Mouse (Mus musculus) heart, embryonic 11.5 days (tissue): ENCODE results near the gene Ttc8. TPM values are rescaled to one million over a fixed set of nuclear protein-coding genes. Genes with fewer than 3 reads are reported as not detected.
A peak's percentile ranks its signal among the peaks of the same experiment; 100 is the strongest.

Source experiments
- ATAC-seq: fragments of 200-750 bp; cut with Nextera tagmentation; replicated peaks from 2 replicates; pipeline ENCODE4 v1.8.0; 2017; ENCODE audit warnings: moderate library complexity; ENCODE audit not compliant: insufficient number of reproducible peaks, low FRiP score, low TSS enrichment
- H3K27ac ChIP-seq: fragments of 300-500 bp; sonication (generic); 2 replicates; pipeline ENCODE4 v1.5.1; 2014; ENCODE audit warnings: mild to moderate bottlenecking, low read depth, low read length
- H3K27me3 ChIP-seq: fragments of 300-500 bp; sonication (generic); 2 replicates; pipeline ENCODE4 v1.6.1; 2014; ENCODE audit warnings: mild to moderate bottlenecking, low read length, mixed read lengths; ENCODE audit not compliant: control insufficient read depth, insufficient read depth
- H3K36me3 ChIP-seq: fragments of 300-500 bp; sonication (generic); 2 replicates; pipeline ENCODE4 v1.6.1; 2014; ENCODE audit warnings: mild to moderate bottlenecking, low read length, moderate library complexity, mixed read lengths; ENCODE audit not compliant: control insufficient read depth, insufficient read depth
- H3K4me1 ChIP-seq: fragments of 300-500 bp; sonication (generic); 2 replicates; pipeline ENCODE4 v1.6.1; 2014; ENCODE audit warnings: low read length; ENCODE audit not compliant: control insufficient read depth, insufficient read depth
- H3K4me2 ChIP-seq: fragments of 300-500 bp; sonication (generic); 2 replicates; pipeline ENCODE4 v1.6.1; 2014; ENCODE audit warnings: mild to moderate bottlenecking, moderate library complexity
- H3K4me3 ChIP-seq: fragments of 300-500 bp; sonication (generic); 2 replicates; pipeline ENCODE4 v1.5.1; 2014; ENCODE audit warnings: low read depth, low read length
- H3K9ac ChIP-seq: fragments of 300-500 bp; sonication (generic); 2 replicates; pipeline ENCODE4 v1.6.1; 2014; ENCODE audit warnings: mild to moderate bottlenecking, low read depth, low read length, moderate library complexity
- H3K9me3 ChIP-seq: fragments of 300-500 bp; sonication (generic); replicated peaks from 2 replicates; pipeline ENCODE4 v1.6.1; 2016; ENCODE audit warnings: low read length; ENCODE audit not compliant: control insufficient read depth
- WGBS: fragments of 180-500 bp; shearing (Covaris S2); extraction: QIAGEN DNeasy Blood & Tissue Kit; methylation state at CpG from one replicate; pipeline ENCODE4 v1.1.7; 2014; ENCODE audit not compliant: insufficient replicate concordance; 5-methylcytosine and 5-hydroxymethylcytosine counted together
- polyA plus RNA-seq: library from polyadenylated mRNA; unstranded; fragments of >200 nt; fragmentation: Nextera tagmentation; extraction: Ambion mirVana; gene quantifications from 2 replicates; pipeline ENCODE4 v1.2.1, GENCODE M21; 2014

Gene Ttc8
- polyA plus RNA-seq, 1 experiment from 2014 or later, result 17.4 TPM

- 86% methylated on average over 2 of the region's 2 CpGs for WGBS
- no peak overlapping the region for H3K9ac ChIP-seq
- H3K36me3 ChIP-seq, result no peaks in the 10 kb centered on the region
- H3K27me3 ChIP-seq, result no peaks in the 10 kb centered on the region
- no peak for ATAC-seq
- H3K9me3 ChIP-seq, result no peaks in the 10 kb centered on the region
- H3K4me1 ChIP-seq, result no peaks in the 10 kb centered on the region
- no peak overlapping the region for H3K27ac ChIP-seq
- H3K4me3 ChIP-seq, result no peak overlapping the region
- no peak overlapping the region for H3K4me2 ChIP-seq
Measured at GRCm38 (mm10) chr12:98956951-98957350, 36.6 kb downstream of the Ttc8 start.

GRCm38 (mm10) chr12:98957455-98957854, 37.1 kb downstream of the Ttc8 start:
- Histone ChIP-seq H3K27me3 (no peaks in the 10 kb centered on the region), H3K36me3 (no peaks in the 10 kb centered on the region), H3K4me3 (no peak overlapping the region), H3K9ac (no peak overlapping the region), H3K4me1 (no peaks in the 10 kb centered on the region), H3K4me2 (no peak overlapping the region), H3K9me3 (no peaks in the 10 kb centered on the region), H3K27ac (no peak overlapping the region)
- WGBS, result 73% methylated on average over 11 of the region's 11 CpGs
- no peak for ATAC-seq

- no peak for ATAC-seq
- no peak overlapping the region for H3K9ac ChIP-seq
- 75% methylated on average over 7 of the region's 7 CpGs for WGBS
- no peak overlapping the region for H3K4me3 ChIP-seq
- peaks cover 3% of the 10 kb centered on the region; the same call in 1 of the 2 replicates for H3K36me3 ChIP-seq
- no peak overlapping the region for H3K27ac ChIP-seq
- no peaks in the 10 kb centered on the region for H3K27me3 ChIP-seq
- H3K4me2 ChIP-seq, result no peak overlapping the region
- H3K9me3 ChIP-seq, result no peaks in the 10 kb centered on the region
- H3K4me1 ChIP-seq, result no peaks in the 10 kb centered on the region
Measured at GRCm38 (mm10) chr12:98961008-98961407, 40.6 kb downstream of the Ttc8 start.

GRCm38 (mm10) chr12:98961415-98961814, 41.0 kb downstream of the Ttc8 start:
- H3K27me3 ChIP-seq, result no peaks in the 10 kb centered on the region
- no peak overlapping the region for H3K27ac ChIP-seq
- no peak overlapping the region for H3K9ac ChIP-seq
- H3K36me3 ChIP-seq, result peaks cover 4% of the 10 kb centered on the region; the same call in 1 of the 2 replicates
- no peak overlapping the region for H3K4me3 ChIP-seq
- ATAC-seq, result no peak
- H3K9me3 ChIP-seq, result no peaks in the 10 kb centered on the region
- H3K4me2 ChIP-seq, result no peak overlapping the region
- H3K4me1 ChIP-seq, result no peaks in the 10 kb centered on the region
- 76% methylated on average over 4 of the region's 4 CpGs for WGBS

GRCm38 (mm10) chr12:98965441-98966135, 45.2 kb downstream of the Ttc8 start:
- Histone ChIP-seq H3K9ac (no peak overlapping the region), H3K36me3 (peaks cover 4% of the 10 kb centered on the region; the same call in 1 of the 2 replicates), H3K4me2 (no peak overlapping the region), H3K4me3 (no peak overlapping the region), H3K27me3 (no peaks in the 10 kb centered on the region), H3K4me1 (no peaks in the 10 kb centered on the region), H3K27ac (0 out of 2 replicates have a peak overlapping the region, but pooled peaks have one; percentile 15), H3K9me3 (no peaks in the 10 kb centered on the region)
- WGBS, result 56% methylated on average over 4 of the region's 4 CpGs
- ATAC-seq, result no peak

- Histone ChIP-seq H3K4me1 (no peaks in the 10 kb centered on the region), H3K36me3 (no peaks in the 10 kb centered on the region), H3K9me3 (no peaks in the 10 kb centered on the region), H3K9ac (no peak overlapping the region), H3K27me3 (no peaks in the 10 kb centered on the region), H3K4me3 (no peak overlapping the region), H3K4me2 (no peak overlapping the region), H3K27ac (no peak overlapping the region)
- 97% methylated on average over 3 of the region's 3 CpGs for WGBS
- no peak for ATAC-seq
Measured at GRCm38 (mm10) chr12:98972291-98972690, 51.9 kb downstream of the Ttc8 start.

GRCm38 (mm10) chr12:98973461-98973860, 53.1 kb downstream of the Ttc8 start:
- peaks cover 2% of the 10 kb centered on the region; the same call in 1 of the 2 replicates for H3K36me3 ChIP-seq
- WGBS, result 81% methylated on average over 10 of the region's 10 CpGs
- H3K27me3 ChIP-seq, result no peaks in the 10 kb centered on the region
- no peak overlapping the region for H3K27ac ChIP-seq
- no peak overlapping the region for H3K9ac ChIP-seq
- no peaks in the 10 kb centered on the region for H3K9me3 ChIP-seq
- ATAC-seq, result no peak
- H3K4me3 ChIP-seq, result no peak overlapping the region
- no peak overlapping the region for H3K4me2 ChIP-seq
- H3K4me1 ChIP-seq, result no peaks in the 10 kb centered on the region

GRCm38 (mm10) chr12:98974157-98974804, 53.9 kb downstream of the Ttc8 start:
- no peak overlapping the region for H3K4me3 ChIP-seq
- no peak overlapping the region for H3K4me2 ChIP-seq
- no peaks in the 10 kb centered on the region for H3K27me3 ChIP-seq
- no peak for ATAC-seq
- no peaks in the 10 kb centered on the region for H3K9me3 ChIP-seq
- H3K36me3 ChIP-seq, result peaks cover 2% of the 10 kb centered on the region; the same call in 1 of the 2 replicates
- H3K9ac ChIP-seq, result no peak overlapping the region
- no peaks in the 10 kb centered on the region for H3K4me1 ChIP-seq
- WGBS, result 75% methylated on average over 12 of the region's 12 CpGs
- H3K27ac ChIP-seq, result no peak overlapping the region
